Mouse (Mus musculus) midbrain, embryonic 15.5 days (tissue): Measurements from ENCODE around the gene Ndufa10. TPM values are rescaled to one million over a fixed set of nuclear protein-coding genes. Genes with fewer than 3 reads are reported as not detected.
A peak's percentile ranks its signal among the peaks of the same experiment; 100 is the strongest.
"Not testable (repeated sequence)": the region's sequence is repeated elsewhere in the genome, so short reads cannot be mapped to it uniquely, and the experiment has no call there.

Source experiments
- ATAC-seq: fragments of 200-750 bp; cut with Nextera tagmentation; replicated peaks from 2 replicates; pipeline ENCODE4 v1.8.0; 2017; ENCODE audit warnings: moderate TSS enrichment
- H3K27ac ChIP-seq: fragments of 300-500 bp; sonication (generic); 2 replicates; pipeline ENCODE4 v1.5.1; 2015; ENCODE audit warnings: mild to moderate bottlenecking, inconsistent platforms
- H3K27me3 ChIP-seq: fragments of 300-500 bp; sonication (generic); replicated peaks from 2 replicates; pipeline ENCODE4 v1.6.1; 2015; ENCODE audit warnings: inconsistent platforms
- H3K36me3 ChIP-seq: fragments of 300-500 bp; sonication (generic); replicated peaks from 2 replicates; pipeline ENCODE4 v1.6.1; 2015; ENCODE audit warnings: inconsistent platforms
- H3K4me1 ChIP-seq: fragments of 300-500 bp; sonication (generic); 2 replicates; pipeline ENCODE4 v1.6.1; 2015; ENCODE audit warnings: inconsistent platforms
- H3K4me2 ChIP-seq: fragments of 300-500 bp; sonication (generic); 2 replicates; pipeline ENCODE4 v1.6.1; 2015; ENCODE audit warnings: inconsistent platforms, mild to moderate bottlenecking, moderate library complexity
- H3K4me3 ChIP-seq: fragments of 300-500 bp; sonication (generic); 2 replicates; pipeline ENCODE4 v1.5.1; 2015; ENCODE audit warnings: mild to moderate bottlenecking, inconsistent platforms
- H3K9ac ChIP-seq: fragments of 300-500 bp; sonication (generic); 2 replicates; pipeline ENCODE4 v1.6.1; 2015; ENCODE audit warnings: mild to moderate bottlenecking, inconsistent platforms
- H3K9me3 ChIP-seq: fragments of 300-500 bp; sonication (generic); 2 replicates; pipeline ENCODE4 v1.6.1; 2016; ENCODE audit warnings: inconsistent platforms
- WGBS: fragments of 180-500 bp; shearing (Covaris S2); methylation state at CpG from one replicate; pipeline ENCODE4 v1.1.7; 2015; ENCODE audit warnings: mixed read lengths; 5-methylcytosine and 5-hydroxymethylcytosine counted together
- polyA plus RNA-seq: library from polyadenylated mRNA; unstranded; fragments of >200 nt; fragmentation: Nextera tagmentation; extraction: Ambion mirVana; gene quantifications from 2 replicates; pipeline ENCODE4 v1.2.1, GENCODE M21; 2015

The Ndufa10 gene
- 303 and 308 TPM in 2 replicates for polyA plus RNA-seq

GRCm38 (mm10) chr1:92473165-92474041, at the start of gene Ndufa10:
TSS of gene Ndufa10 (minus strand) at chr1:92473860.
- H3K4me1 ChIP-seq: peaks cover 17% of the 10 kb centered on the region
- H3K9me3 ChIP-seq: no peaks in the 10 kb centered on the region
- H3K4me2 ChIP-seq: peak within 1 kb of the TSS; percentile 90
- WGBS: under 1% methylated on average over 67 of the region's 67 CpGs
- H3K4me3 ChIP-seq: peak within 1 kb of the TSS; percentile 88
- H3K27ac ChIP-seq: peak within 1 kb of the TSS; percentile 79
- H3K9ac ChIP-seq: peak within 1 kb of the TSS; percentile 90
- H3K27me3 ChIP-seq: 0 out of 2 replicates have a peak, but pooled peaks cover 3% of the 10 kb centered on the region
- peak; percentile 93 for ATAC-seq
- peaks cover 13% of the 10 kb centered on the region; the same call in 1 of the 2 replicates for H3K36me3 ChIP-seq

GRCm38 (mm10) chr1:92521376-92521775, 47.7 kb upstream of the Ndufa10 start:
- ATAC-seq: peak; percentile 60; the same call in 1 of the 2 replicates

GRCm38 (mm10) chr1:92519046-92519445, 45.4 kb upstream of the Ndufa10 start:
- no peak overlapping the region for H3K9ac ChIP-seq
- no peak overlapping the region for H3K4me3 ChIP-seq
- H3K36me3 ChIP-seq: no peaks in the 10 kb centered on the region
- no peak overlapping the region for H3K27ac ChIP-seq
- H3K4me1 ChIP-seq: no peaks in the 10 kb centered on the region
- no peaks in the 10 kb centered on the region for H3K27me3 ChIP-seq
- H3K9me3 ChIP-seq: no peaks in the 10 kb centered on the region
- ATAC-seq: no peak
- H3K4me2 ChIP-seq: no peak overlapping the region
- WGBS: 89% methylated on average over 6 of the region's 6 CpGs

More at GRCm38 (mm10) chr1:92521376-92521775, 47.7 kb upstream of the Ndufa10 start:
- no peaks in the 10 kb centered on the region for H3K9me3 ChIP-seq
- H3K4me3 ChIP-seq: no peak overlapping the region
- H3K4me1 ChIP-seq: no peaks in the 10 kb centered on the region
- H3K36me3 ChIP-seq: no peaks in the 10 kb centered on the region
- 16% methylated on average over 10 of the region's 10 CpGs for WGBS
- peak overlapping the region; percentile 31; the same call in 1 of the 2 replicates for H3K4me2 ChIP-seq
- H3K27ac ChIP-seq: no peak overlapping the region
- no peak overlapping the region for H3K9ac ChIP-seq
- no peaks in the 10 kb centered on the region for H3K27me3 ChIP-seq

GRCm38 (mm10) chr1:92518561-92518960, 44.9 kb upstream of the Ndufa10 start, which contains the start of gene Olfr1414:
TSS of gene Olfr1414 (minus strand) at chr1:92518661.
- WGBS: 88% methylated on average over 3 of the region's 3 CpGs
- no peak for ATAC-seq
- Histone ChIP-seq H3K27me3 (no peaks in the 10 kb centered on the region), H3K4me2 (no peak within 1 kb of the TSS), H3K27ac (no peak within 1 kb of the TSS), H3K36me3 (no peaks in the 10 kb centered on the region), H3K9me3 (no peaks in the 10 kb centered on the region), H3K4me3 (no peak within 1 kb of the TSS), H3K9ac (no peak within 1 kb of the TSS), H3K4me1 (no peaks in the 10 kb centered on the region)

GRCm38 (mm10) chr1:92515390-92515789, 41.7 kb upstream of the Ndufa10 start:
- 87% methylated on average over 11 of the region's 11 CpGs for WGBS
- ATAC-seq: no peak
- no peaks in the 10 kb centered on the region for H3K4me1 ChIP-seq

GRCm38 (mm10) chr1:92511646-92512045, 38.0 kb upstream of the Ndufa10 start:
- not testable (repeated sequence) for H3K9me3 ChIP-seq, H3K4me2 ChIP-seq, H3K4me1 ChIP-seq, H3K4me3 ChIP-seq, H3K27me3 ChIP-seq, ATAC-seq, H3K9ac ChIP-seq, H3K36me3 ChIP-seq, H3K27ac ChIP-seq
- 90% methylated on average over 5 of the region's 5 CpGs for WGBS

More at GRCm38 (mm10) chr1:92515390-92515789, 41.7 kb upstream of the Ndufa10 start:
- no peaks in the 10 kb centered on the region for H3K36me3 ChIP-seq
- no peaks in the 10 kb centered on the region for H3K9me3 ChIP-seq
- H3K27me3 ChIP-seq: no peaks in the 10 kb centered on the region
- H3K9ac ChIP-seq: no peak overlapping the region
- no peak overlapping the region for H3K27ac ChIP-seq
- no peak overlapping the region for H3K4me2 ChIP-seq
- H3K4me3 ChIP-seq: no peak overlapping the region

- WGBS: 89% methylated on average over 2 of the region's 2 CpGs
- H3K27ac ChIP-seq: no peak within 1 kb of the TSS
- no peak within 1 kb of the TSS for H3K9ac ChIP-seq
- H3K36me3 ChIP-seq: no peaks in the 10 kb centered on the region
- no peaks in the 10 kb centered on the region for H3K27me3 ChIP-seq
- H3K4me1 ChIP-seq: no peaks in the 10 kb centered on the region
- no peak for ATAC-seq
- H3K4me2 ChIP-seq: no peak within 1 kb of the TSS
- no peak within 1 kb of the TSS for H3K4me3 ChIP-seq
- no peaks in the 10 kb centered on the region for H3K9me3 ChIP-seq
These were observed 22.3 kb upstream of the Ndufa10 start, which contains the start of gene Olfr1415 for GRCm38 (mm10) chr1:92496001-92496400. TSS of gene Olfr1415 (minus strand) at chr1:92496101.

- Histone ChIP-seq H3K4me2 (no peak within 1 kb of the TSS), H3K9me3 (no peaks in the 10 kb centered on the region; the same call in 1 of the 2 replicates), H3K4me1 (no peaks in the 10 kb centered on the region), H3K27ac (no peak within 1 kb of the TSS), H3K36me3 (no peaks in the 10 kb centered on the region), H3K4me3 (no peak within 1 kb of the TSS), H3K9ac (no peak within 1 kb of the TSS), H3K27me3 (no peaks in the 10 kb centered on the region)
- no peak for ATAC-seq
These were observed 11.4 kb upstream of the Ndufa10 start, which contains the start of gene Olfr1416 for GRCm38 (mm10) chr1:92485013-92485412. TSS of gene Olfr1416 (minus strand) at chr1:92485113.

- Histone ChIP-seq H3K4me2 (peak overlapping the region; percentile 90), H3K36me3 (peaks cover 12% of the 10 kb centered on the region; the same call in 1 of the 2 replicates)
- 4% methylated on average over 10 of the region's 10 CpGs for WGBS
These were observed 462 bp upstream of the Ndufa10 start for GRCm38 (mm10) chr1:92474066-92474578.

GRCm38 (mm10) chr1:92468891-92469290, 4.8 kb downstream of the Ndufa10 start:
- Histone ChIP-seq H3K4me1 (peaks cover 12% of the 10 kb centered on the region), H3K4me3 (no peak overlapping the region), H3K9me3 (no peaks in the 10 kb centered on the region), H3K4me2 (no peak overlapping the region), H3K27me3 (no peaks in the 10 kb centered on the region), H3K27ac (no peak overlapping the region), H3K9ac (no peak overlapping the region), H3K36me3 (peaks cover 44% of the 10 kb centered on the region)
- WGBS: 92% methylated on average over 4 of the region's 4 CpGs
- no peak for ATAC-seq

More at GRCm38 (mm10) chr1:92474066-92474578, 462 bp upstream of the Ndufa10 start:
- no peak; the same call in none of the 2 replicates for ATAC-seq
- Histone ChIP-seq H3K4me3 (peak overlapping the region; percentile 88), H3K9ac (peak overlapping the region; percentile 90), H3K27me3 (0 out of 2 replicates have a peak, but pooled peaks cover 5% of the 10 kb centered on the region), H3K27ac (peak overlapping the region; percentile 53; the same call in 1 of the 2 replicates), H3K9me3 (no peaks in the 10 kb centered on the region), H3K4me1 (peaks cover 17% of the 10 kb centered on the region)

GRCm38 (mm10) chr1:92458416-92458815, 15.2 kb downstream of the Ndufa10 start:
- Histone ChIP-seq H3K36me3 (peaks cover 66% of the 10 kb centered on the region), H3K4me1 (no peaks in the 10 kb centered on the region), H3K4me2 (no peak overlapping the region), H3K9ac (no peak overlapping the region), H3K27ac (no peak overlapping the region), H3K4me3 (no peak overlapping the region), H3K9me3 (no peaks in the 10 kb centered on the region), H3K27me3 (no peaks in the 10 kb centered on the region)
- WGBS: 93% methylated on average over 6 of the region's 6 CpGs
- ATAC-seq: no peak

- no peak overlapping the region for H3K27ac ChIP-seq
- H3K4me1 ChIP-seq: no peaks in the 10 kb centered on the region
- no peak for ATAC-seq
- peaks cover 65% of the 10 kb centered on the region for H3K36me3 ChIP-seq
- H3K4me3 ChIP-seq: no peak overlapping the region
- no peak overlapping the region for H3K4me2 ChIP-seq
- no peak overlapping the region for H3K9ac ChIP-seq
- no peaks in the 10 kb centered on the region for H3K9me3 ChIP-seq
- no peaks in the 10 kb centered on the region for H3K27me3 ChIP-seq
These were observed 15.9 kb downstream of the Ndufa10 start for GRCm38 (mm10) chr1:92457758-92458157.
